Mouse (Mus musculus): ENCODE results near the gene Sparc. TPM values are rescaled to one million over a fixed set of nuclear protein-coding genes. Genes with fewer than 3 reads are reported as not detected.

Sparc gene
- total and polyA plus RNA-seq, 2 experiments from 2014 or later = 356 to 794 TPM

GRCm38 (mm10) chr11:55412034-55412433 lies 10.9 kb downstream of the Sparc start:
- 80% methylated on average over 7 of the region's 7 CpGs for WGBS
- no peak overlapping the region for H3K4me2 ChIP-seq (ENCODE audit: low read depth, low read length)
- no peak overlapping the region for H3K9ac ChIP-seq (replicated peaks; ENCODE audit: low read length)
- H3K4me3 ChIP-seq (ENCODE audit: low read length) = no peak overlapping the region
- DNase-seq (ENCODE audit: low spot score) (no peak), ATAC-seq (no peak)
- no peaks in the 10 kb centered on the region for H3K9me3 ChIP-seq (ENCODE audit: low read length)
- no peaks in the 10 kb centered on the region for H3K4me1 ChIP-seq (ENCODE audit: insufficient read depth, low read length)
- no peaks in the 10 kb centered on the region for H3K27me3 ChIP-seq (ENCODE audit: insufficient read depth, low read length)
- TF ChIP-seq CTCF (IDR thresholded peaks at IDR 0.05; ENCODE audit: low read depth) = no peak
- no peak overlapping the region for H3K27ac ChIP-seq
- 0 out of 2 replicates have a peak, but pooled peaks cover 3% of the 10 kb centered on the region for H3K36me3 ChIP-seq (ENCODE audit: insufficient read depth, low read length)

- H3K9ac ChIP-seq (replicated peaks; ENCODE audit: low read length) = no peak overlapping the region
- no peaks in the 10 kb centered on the region for H3K4me1 ChIP-seq (ENCODE audit: insufficient read depth, low read length)
- H3K4me2 ChIP-seq (ENCODE audit: low read depth, low read length) = no peak overlapping the region
- no peak overlapping the region for H3K4me3 ChIP-seq (ENCODE audit: low read length)
- no peak for ATAC-seq
- 66% methylated on average over 3 of the region's 3 CpGs for WGBS
- H3K27ac ChIP-seq = no peak overlapping the region
- 0 out of 2 replicates have a peak, but pooled peaks cover 3% of the 10 kb centered on the region for H3K36me3 ChIP-seq (ENCODE audit: insufficient read depth, low read length)
- DNase-seq (ENCODE audit: low spot score) = no peak
- TF ChIP-seq CTCF (IDR thresholded peaks at IDR 0.05; ENCODE audit: low read depth) = no peak
- no peaks in the 10 kb centered on the region for H3K27me3 ChIP-seq (ENCODE audit: insufficient read depth, low read length)
- H3K9me3 ChIP-seq (ENCODE audit: low read length) = no peaks in the 10 kb centered on the region
Observed at GRCm38 (mm10) chr11:55410502-55410901, 12.5 kb downstream of the Sparc start.

- Histone ChIP-seq H3K27ac (no peak overlapping the region), H3K9ac (replicated peaks; ENCODE audit: low read length) (no peak overlapping the region), H3K9me3 (ENCODE audit: low read length) (no peaks in the 10 kb centered on the region), H3K27me3 (ENCODE audit: insufficient read depth, low read length) (no peaks in the 10 kb centered on the region), H3K4me2 (ENCODE audit: low read depth, low read length) (no peak overlapping the region), H3K4me1 (ENCODE audit: insufficient read depth, low read length) (no peaks in the 10 kb centered on the region), H3K4me3 (ENCODE audit: low read length) (no peak overlapping the region), H3K36me3 (ENCODE audit: insufficient read depth, low read length) (0 out of 2 replicates have a peak, but pooled peaks cover 3% of the 10 kb centered on the region)
- no peak for TF ChIP-seq CTCF (IDR thresholded peaks at IDR 0.05; ENCODE audit: low read depth)
- no peak for DNase-seq (ENCODE audit: low spot score)
- no peak for ATAC-seq
- 88% methylated on average over 3 of the region's 3 CpGs for WGBS
Observed at GRCm38 (mm10) chr11:55410005-55410404, 13.0 kb downstream of the Sparc start.

DNA sequence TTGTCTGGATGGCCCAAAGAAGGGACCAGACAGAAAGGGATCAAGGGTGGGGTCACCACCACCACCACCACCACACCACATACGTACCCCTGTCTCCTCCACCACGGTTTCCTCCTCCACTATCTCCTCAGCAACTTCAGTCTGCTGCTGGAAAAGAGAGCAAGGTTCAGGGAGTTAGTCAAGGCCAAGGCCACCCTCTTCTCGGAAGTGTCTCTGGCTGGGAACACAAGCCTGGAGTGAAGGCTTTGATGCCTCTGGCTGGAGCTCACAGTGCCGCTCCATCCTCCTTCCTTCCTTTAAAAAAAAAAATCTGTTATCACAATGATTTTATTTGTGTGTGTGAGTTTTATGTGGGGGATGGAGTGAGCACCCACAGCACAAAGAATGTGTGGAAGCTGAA lies 15.8 kb downstream of the Sparc start:
- ATAC-seq = no peak
- 0 out of 2 replicates have a peak, but pooled peaks cover 3% of the 10 kb centered on the region for H3K36me3 ChIP-seq (ENCODE audit: insufficient read depth, low read length)
- H3K4me3 ChIP-seq (ENCODE audit: low read length) = no peak overlapping the region
- H3K9me3 ChIP-seq (ENCODE audit: low read length) = no peaks in the 10 kb centered on the region
- H3K27ac ChIP-seq = no peak overlapping the region
- no peak overlapping the region for H3K4me2 ChIP-seq (ENCODE audit: low read depth, low read length)
- no peak overlapping the region for H3K9ac ChIP-seq (replicated peaks; ENCODE audit: low read length)
- no peak for DNase-seq (ENCODE audit: low spot score)
- no peaks in the 10 kb centered on the region for H3K4me1 ChIP-seq (ENCODE audit: insufficient read depth, low read length)
- no peak for TF ChIP-seq CTCF (IDR thresholded peaks at IDR 0.05; ENCODE audit: low read depth)
- whole genome bisulfite sequencing = 84% methylated on average over 4 of the region's 4 CpGs
- H3K27me3 ChIP-seq (ENCODE audit: insufficient read depth, low read length) = no peaks in the 10 kb centered on the region

DNA sequence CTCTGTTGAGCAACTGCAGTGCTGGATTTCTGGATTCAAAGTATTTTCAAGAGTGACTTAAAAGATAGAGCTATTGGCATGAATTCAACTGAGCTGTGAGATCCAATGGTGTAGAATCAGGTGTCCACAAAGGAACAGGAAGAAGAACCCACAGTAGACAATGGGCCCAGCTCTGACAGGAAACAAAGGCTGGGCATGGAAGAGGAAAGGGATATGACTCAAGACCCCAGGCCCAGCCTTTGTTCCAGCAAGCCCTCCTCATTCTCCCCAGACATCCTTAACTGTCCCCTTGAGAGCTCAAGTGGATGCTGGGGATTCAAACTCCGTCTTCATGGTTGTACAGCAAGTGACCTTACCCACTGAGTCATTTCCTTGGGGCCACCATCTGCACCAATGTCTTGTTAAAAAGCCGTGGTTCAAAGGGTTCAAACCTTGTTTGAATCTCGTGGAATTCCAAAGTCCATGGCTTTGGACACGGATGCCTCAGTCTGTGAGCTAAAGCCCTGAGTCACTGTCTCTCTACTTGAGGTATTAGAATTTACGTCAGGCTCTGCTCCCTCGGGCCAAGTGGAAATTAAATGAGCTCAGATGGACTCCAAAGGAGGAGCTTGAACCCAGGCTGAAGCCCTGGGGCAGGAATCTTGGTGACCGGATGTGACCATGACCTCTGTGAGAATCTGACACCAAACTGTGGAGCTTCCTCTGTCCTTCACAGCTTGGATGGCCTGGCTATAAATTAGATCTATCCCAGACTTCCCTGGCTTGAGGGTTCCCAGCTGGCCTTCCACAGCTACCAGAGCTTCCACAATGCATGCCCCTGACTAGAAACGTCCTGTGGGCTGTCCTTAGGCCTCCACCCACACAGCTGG lies 17.1 kb downstream of the Sparc start:
- WGBS = 74% methylated on average over 8 of the region's 8 CpGs
- H3K36me3 ChIP-seq (ENCODE audit: insufficient read depth, low read length) = 0 out of 2 replicates have a peak, but pooled peaks cover 3% of the 10 kb centered on the region
- H3K4me1 ChIP-seq (ENCODE audit: insufficient read depth, low read length) = no peaks in the 10 kb centered on the region
- no peak overlapping the region for H3K27ac ChIP-seq
- H3K9me3 ChIP-seq (ENCODE audit: low read length) = no peaks in the 10 kb centered on the region
- DNase-seq (ENCODE audit: low spot score) (no peak), ATAC-seq (no peak)
- no peak overlapping the region for H3K4me3 ChIP-seq (ENCODE audit: low read length)
- no peaks in the 10 kb centered on the region for H3K27me3 ChIP-seq (ENCODE audit: insufficient read depth, low read length)
- no peak for TF ChIP-seq CTCF (IDR thresholded peaks at IDR 0.05; ENCODE audit: low read depth)
- H3K4me2 ChIP-seq (ENCODE audit: low read depth, low read length) = no peak overlapping the region
- H3K9ac ChIP-seq (replicated peaks; ENCODE audit: low read length) = no peak overlapping the region

- ATAC-seq (no peak), DNase-seq (ENCODE audit: low spot score) (no peak)
- TF ChIP-seq CTCF (IDR thresholded peaks at IDR 0.05; ENCODE audit: low read depth) = no peak
- no peak overlapping the region for H3K4me2 ChIP-seq (ENCODE audit: low read depth, low read length)
- H3K9ac ChIP-seq (replicated peaks; ENCODE audit: low read length) = no peak overlapping the region
- H3K4me3 ChIP-seq (ENCODE audit: low read length) = no peak overlapping the region
- 86% methylated on average over 9 of the region's 9 CpGs for WGBS
- H3K36me3 ChIP-seq (ENCODE audit: insufficient read depth, low read length) = 0 out of 2 replicates have a peak, but pooled peaks cover 3% of the 10 kb centered on the region
- H3K4me1 ChIP-seq (ENCODE audit: insufficient read depth, low read length) = no peaks in the 10 kb centered on the region
- no peaks in the 10 kb centered on the region for H3K9me3 ChIP-seq (ENCODE audit: low read length)
- no peaks in the 10 kb centered on the region for H3K27me3 ChIP-seq (ENCODE audit: insufficient read depth, low read length)
- H3K27ac ChIP-seq = no peak overlapping the region
Observed at GRCm38 (mm10) chr11:55404659-55405457, 18.1 kb downstream of the Sparc start.
